Mouse (Mus musculus) liver, embryonic 14.5 days (tissue): ENCODE data around the gene Rnd3. TPM values are rescaled to one million over a fixed set of nuclear protein-coding genes. Genes with fewer than 3 reads are reported as not detected.

Experiments used
- ATAC-seq: fragments of 200-750 bp; cut with Nextera tagmentation; 2 replicates; pipeline ENCODE4 v1.8.0; 2017; ENCODE audit warnings: moderate number of reproducible peaks, mild to moderate bottlenecking, moderate library complexity; ENCODE audit not compliant: insufficient read depth
- DNase-seq, 3 experiments: peaks; one replicate each; pipeline ENCODE4 v3.0.0-alpha.2; 2012 to 2013; ENCODE audit warnings: low read depth in 3 of 3, low spot score in 3 of 3
- H3K27ac ChIP-seq: fragments of 300-500 bp; sonication (generic); 2 replicates; pipeline ENCODE4 v1.5.1; 2014; ENCODE audit warnings: moderate library complexity, mild to moderate bottlenecking, control low read depth, inconsistent platforms
- H3K27me3 ChIP-seq: fragments of 300-500 bp; sonication (generic); 2 replicates; pipeline ENCODE4 v1.6.1; 2014; ENCODE audit warnings: mild to moderate bottlenecking, low read length, moderate library complexity; ENCODE audit not compliant: control insufficient read depth, insufficient read depth
- H3K36me3 ChIP-seq: fragments of 300-500 bp; sonication (generic); replicated peaks from 2 replicates; pipeline ENCODE4 v1.6.1; 2014; ENCODE audit warnings: low read depth; ENCODE audit not compliant: control insufficient read depth, insufficient read depth
- H3K4me1 ChIP-seq, 2 experiments: fragments of 200-500 bp in 1 of 2; fragments of 300-500 bp in 1 of 2; sonication (generic) in 1 of 2; replicated peaks; 2 replicates each; pipeline ENCODE4 v1.6.1; 2012 to 2014; ENCODE audit warnings: antibody characterized with exemption in 1 of 2, inconsistent platforms in 1 of 2, low read length in 1 of 2; ENCODE audit not compliant: control insufficient read depth in 2 of 2, insufficient read depth in 2 of 2
- H3K4me2 ChIP-seq: fragments of 300-500 bp; sonication (generic); 2 replicates; pipeline ENCODE4 v1.6.1; 2014; ENCODE audit warnings: low read depth, mild to moderate bottlenecking, control low read depth, moderate library complexity
- H3K4me3 ChIP-seq, 2 experiments: fragments of 200-500 bp in 1 of 2; fragments of 300-500 bp in 1 of 2; sonication (generic) in 1 of 2; 2 replicates each; pipeline ENCODE4 v1.5.1; 2012 to 2014; ENCODE audit warnings: low read depth in 2 of 2, low read length in 2 of 2, mild to moderate bottlenecking in 2 of 2, control low read depth in 1 of 2, inconsistent platforms in 1 of 2, moderate library complexity in 1 of 2; ENCODE audit not compliant: insufficient read depth in 1 of 2
- H3K9ac ChIP-seq: fragments of 300-500 bp; sonication (generic); replicated peaks from 2 replicates; pipeline ENCODE4 v1.6.1; 2014; ENCODE audit warnings: mild to moderate bottlenecking, control low read depth, moderate library complexity
- H3K9me3 ChIP-seq: fragments of 300-500 bp; sonication (generic); 2 replicates; pipeline ENCODE4 v1.6.1; 2016; ENCODE audit warnings: low read length, mixed read lengths; ENCODE audit not compliant: control insufficient read depth
- CTCF ChIP-seq: IDR thresholded peaks from 2 replicates; pipeline ENCODE4 v1.5.1; 2016; ENCODE audit warnings: antibody characterized with exemption, low read depth, control low read depth
- EP300 ChIP-seq: IDR thresholded peaks from 2 replicates; pipeline ENCODE4 v1.6.1; 2016; ENCODE audit warnings: antibody characterized with exemption, low read depth
- WGBS: fragments of 180-500 bp; shearing (Covaris S2); extraction: QIAGEN DNeasy Blood & Tissue Kit; methylation state at CpG from one replicate; pipeline ENCODE4 v1.1.7; 2014; ENCODE audit not compliant: insufficient replicate concordance; 5-methylcytosine and 5-hydroxymethylcytosine counted together
- polyA plus RNA-seq, 2 experiments: library from polyadenylated mRNA; depleted of rRNA in 1 of 2; stranded (reverse) in 1 of 2; unstranded in 1 of 2; fragments of >200 nt; fragmentation: Nextera tagmentation in 1 of 2; extraction: Ambion mirVana in 1 of 2; gene quantifications; 2 replicates each; pipeline versions ENCODE4 v1.2.1 to v1.2.3; 2012 to 2014

Gene Rnd3
- polyA plus RNA-seq, 2 experiments: 4.8 to 11.7 TPM

- H3K27ac ChIP-seq: no peak overlapping the region
- no peaks in the 10 kb centered on the region for H3K9me3 ChIP-seq
- H3K9ac ChIP-seq: no peak overlapping the region
- no peak for DNase-seq
- no peak overlapping the region for H3K4me3 ChIP-seq
- H3K27me3 ChIP-seq: no peaks in the 10 kb centered on the region
- 49% methylated on average over 8 of the region's 8 CpGs for WGBS
- no peak for ATAC-seq
- TF ChIP-seq CTCF: no peak
- TF ChIP-seq EP300: no peak
- no peaks in the 10 kb centered on the region for H3K36me3 ChIP-seq
- H3K4me2 ChIP-seq: no peak overlapping the region
- H3K4me1 ChIP-seq: no peaks in the 10 kb centered on the region
Observed at GRCm38 (mm10) chr2:51090049-51090448, 58.9 kb downstream of the Rnd3 start.

GRCm38 (mm10) chr2:51088843-51089573 is 59.9 kb downstream of the Rnd3 start:
- DNase-seq (no peak), ATAC-seq (no peak)
- Histone ChIP-seq H3K4me2 (no peak overlapping the region), H3K9ac (no peak overlapping the region), H3K9me3 (no peaks in the 10 kb centered on the region), H3K4me3 (no peak overlapping the region), H3K4me1 (no peaks in the 10 kb centered on the region), H3K36me3 (no peaks in the 10 kb centered on the region), H3K27ac (no peak overlapping the region), H3K27me3 (no peaks in the 10 kb centered on the region)
- WGBS: 54% methylated on average over 11 of the region's 11 CpGs
- TF ChIP-seq EP300: no peak
- no peak for TF ChIP-seq CTCF

- no peak for ATAC-seq
- no peaks in the 10 kb centered on the region for H3K9me3 ChIP-seq
- no peak overlapping the region for H3K9ac ChIP-seq
- no peaks in the 10 kb centered on the region for H3K4me1 ChIP-seq
- no peaks in the 10 kb centered on the region for H3K36me3 ChIP-seq
- H3K4me3 ChIP-seq: no peak overlapping the region
- 63% methylated on average over 3 of the region's 3 CpGs for WGBS
- no peaks in the 10 kb centered on the region for H3K27me3 ChIP-seq
- no peak overlapping the region for H3K27ac ChIP-seq
- TF ChIP-seq CTCF (no peak), EP300 (no peak)
- DNase-seq: no peak
- H3K4me2 ChIP-seq: no peak overlapping the region
Observed at GRCm38 (mm10) chr2:51088123-51088453, 60.8 kb downstream of the Rnd3 start.

- TF ChIP-seq EP300 (no peak), CTCF (no peak)
- Histone ChIP-seq H3K4me1 (no peaks in the 10 kb centered on the region), H3K9me3 (no peaks in the 10 kb centered on the region), H3K4me2 (no peak overlapping the region), H3K36me3 (no peaks in the 10 kb centered on the region), H3K4me3 (no peak overlapping the region), H3K27me3 (no peaks in the 10 kb centered on the region), H3K27ac (no peak overlapping the region), H3K9ac (no peak overlapping the region)
- 55% methylated on average over 12 of the region's 12 CpGs for WGBS
- ATAC-seq (no peak), DNase-seq (no peak)
Observed at GRCm38 (mm10) chr2:51087307-51088122, 61.4 kb downstream of the Rnd3 start.

- H3K27ac ChIP-seq: no peak overlapping the region
Observed at GRCm38 (mm10) chr2:51085155-51085554, 63.8 kb downstream of the Rnd3 start.

More at GRCm38 (mm10) chr2:51085155-51085554, 63.8 kb downstream of the Rnd3 start:
- Histone ChIP-seq H3K36me3 (no peaks in the 10 kb centered on the region), H3K9me3 (no peaks in the 10 kb centered on the region), H3K4me2 (no peak overlapping the region), H3K4me1 (no peaks in the 10 kb centered on the region), H3K4me3 (no peak overlapping the region), H3K27me3 (no peaks in the 10 kb centered on the region), H3K9ac (no peak overlapping the region)
- TF ChIP-seq CTCF (no peak), EP300 (no peak)
- WGBS: 70% methylated on average over 11 of the region's 11 CpGs
- DNase-seq: no peak
- ATAC-seq: no peak
